Mouse (Mus musculus) intestine, postnatal 0 days (tissue): ENCODE measurements at regions not wholly inside any gene's neighbourhood (a gene's known extent, or its start where the extent isn't known, plus 50 kb on each side); places are given as distances from the start of the nearest gene placed in this dataset.

Experiments
- ATAC-seq: fragments of 200-750 bp; cut with Nextera tagmentation; 2 replicates; pipeline ENCODE4 v1.8.0; 2017; ENCODE audit warnings: mild to moderate bottlenecking, moderate TSS enrichment, moderate library complexity
- H3K27ac ChIP-seq: fragments of 300-500 bp; sonication (generic); 2 replicates; pipeline ENCODE4 v1.5.1; 2014; ENCODE audit warnings: mild to moderate bottlenecking, low read depth, low read length, moderate library complexity
- H3K27me3 ChIP-seq: fragments of 300-500 bp; sonication (generic); replicated peaks from 2 replicates; pipeline ENCODE4 v1.6.1; 2014; ENCODE audit warnings: low read length, mixed read lengths; ENCODE audit not compliant: control insufficient read depth, insufficient read depth
- H3K36me3 ChIP-seq: fragments of 300-500 bp; sonication (generic); 2 replicates; pipeline ENCODE4 v1.6.1; 2014; ENCODE audit warnings: mild to moderate bottlenecking, moderate library complexity; ENCODE audit not compliant: control insufficient read depth, insufficient read depth
- H3K4me1 ChIP-seq: fragments of 300-500 bp; sonication (generic); replicated peaks from 2 replicates; pipeline ENCODE4 v1.6.1; 2014; ENCODE audit warnings: antibody characterized with exemption, low read length, mixed read lengths; ENCODE audit not compliant: control insufficient read depth, insufficient read depth
- H3K4me2 ChIP-seq: fragments of 300-500 bp; sonication (generic); replicated peaks from 2 replicates; pipeline ENCODE4 v1.6.1; 2014; ENCODE audit warnings: low read depth, mild to moderate bottlenecking, moderate library complexity
- H3K4me3 ChIP-seq: fragments of 300-500 bp; sonication (generic); 2 replicates; pipeline ENCODE4 v1.5.1; 2014; ENCODE audit warnings: low read depth, low read length
- H3K9ac ChIP-seq: fragments of 300-500 bp; sonication (generic); 2 replicates; pipeline ENCODE4 v1.6.1; 2014; ENCODE audit warnings: mild to moderate bottlenecking, low read depth, low read length
- H3K9me3 ChIP-seq: fragments of 300-500 bp; sonication (generic); 2 replicates; pipeline ENCODE4 v1.6.1; 2016; ENCODE audit warnings: mixed run types; ENCODE audit not compliant: control insufficient read depth
- CTCF ChIP-seq: sonication (generic); IDR thresholded peaks from 2 replicates; pipeline ENCODE4 v1.5.1; 2016; ENCODE audit warnings: low read depth, mild to moderate bottlenecking, control low read depth, antibody characterized with exemption, moderate library complexity
- WGBS: fragments of 180-500 bp; shearing (Covaris S2); extraction: QIAGEN DNeasy Blood & Tissue Kit; methylation state at CpG from one replicate; pipeline ENCODE4 v1.1.7; 2014; 5-methylcytosine and 5-hydroxymethylcytosine counted together

- peak overlapping the region; percentile 21; the same call in 1 of the 2 replicates for H3K27ac ChIP-seq
- TF ChIP-seq CTCF, result no peak
- 26% methylated on average over 20 of the region's 20 CpGs for WGBS
- no peaks in the 10 kb centered on the region for H3K27me3 ChIP-seq
- H3K4me1 ChIP-seq, result peaks cover 14% of the 10 kb centered on the region
- no peaks in the 10 kb centered on the region for H3K9me3 ChIP-seq
- no peak overlapping the region for H3K9ac ChIP-seq
- 0 out of 2 replicates have a peak overlapping the region, but pooled peaks have one; percentile 9 for H3K4me2 ChIP-seq
- no peaks in the 10 kb centered on the region for H3K36me3 ChIP-seq
- H3K4me3 ChIP-seq, result no peak overlapping the region
- 0 out of 2 replicates have a peak, but pooled peaks have one; percentile 12 for ATAC-seq
Measured at GRCm38 (mm10) chr17:31746198-31747111, 68.8 kb downstream of the Cryaa start.

- Histone ChIP-seq H3K4me2 (peak overlapping the region; percentile 9; the same call in 1 of the 2 replicates), H3K27ac (peak overlapping the region; percentile 70)
- WGBS, result 38% methylated on average over 2 of the region's 2 CpGs
Measured at GRCm38 (mm10) chr17:31747563-31747962, 70.0 kb downstream of the Cryaa start.

GRCm38 (mm10) chr17:31748158-31748557 lies 70.6 kb downstream of the Cryaa start:
- Histone ChIP-seq H3K36me3 (no peaks in the 10 kb centered on the region), H3K4me3 (no peak overlapping the region), H3K4me1 (peaks cover 14% of the 10 kb centered on the region), H3K9ac (no peak overlapping the region), H3K27ac (peak overlapping the region; percentile 70), H3K9me3 (no peaks in the 10 kb centered on the region), H3K27me3 (no peaks in the 10 kb centered on the region), H3K4me2 (no peak overlapping the region; the same call in 1 of the 2 replicates)
- peak; percentile 25; the same call in 1 of the 2 replicates for ATAC-seq
- no peak for TF ChIP-seq CTCF
- 60% methylated on average over 2 of the region's 2 CpGs for WGBS

More at GRCm38 (mm10) chr17:31747563-31747962, 70.0 kb downstream of the Cryaa start:
- H3K4me3 ChIP-seq, result no peak overlapping the region
- H3K9ac ChIP-seq, result no peak overlapping the region
- H3K27me3 ChIP-seq, result no peaks in the 10 kb centered on the region
- ATAC-seq, result peak; percentile 91
- peaks cover 14% of the 10 kb centered on the region for H3K4me1 ChIP-seq
- no peak for TF ChIP-seq CTCF
- H3K9me3 ChIP-seq, result no peaks in the 10 kb centered on the region
- H3K36me3 ChIP-seq, result no peaks in the 10 kb centered on the region

- ATAC-seq, result no peak
- no peak overlapping the region for H3K4me3 ChIP-seq
- TF ChIP-seq CTCF, result no peak
- H3K27me3 ChIP-seq, result no peaks in the 10 kb centered on the region
- H3K36me3 ChIP-seq, result no peaks in the 10 kb centered on the region
- no peak overlapping the region for H3K4me2 ChIP-seq
- WGBS, result 45% methylated on average over 6 of the region's 6 CpGs
- peaks cover 14% of the 10 kb centered on the region for H3K4me1 ChIP-seq
- H3K9me3 ChIP-seq, result no peaks in the 10 kb centered on the region
- no peak overlapping the region for H3K27ac ChIP-seq
- no peak overlapping the region for H3K9ac ChIP-seq
Measured at GRCm38 (mm10) chr17:31748971-31749370, 71.4 kb downstream of the Cryaa start.

GRCm38 (mm10) chr17:31751262-31751661 lies 73.7 kb downstream of the Cryaa start:
- no peaks in the 10 kb centered on the region for H3K36me3 ChIP-seq
- no peak overlapping the region for H3K9ac ChIP-seq
- no peak overlapping the region for H3K4me2 ChIP-seq
- WGBS, result 65% methylated on average over 2 of the region's 2 CpGs
- H3K27me3 ChIP-seq, result no peaks in the 10 kb centered on the region
- no peak overlapping the region for H3K27ac ChIP-seq
- TF ChIP-seq CTCF, result peak; percentile 63
- H3K9me3 ChIP-seq, result no peaks in the 10 kb centered on the region
- peaks cover 14% of the 10 kb centered on the region for H3K4me1 ChIP-seq
- H3K4me3 ChIP-seq, result no peak overlapping the region
- no peak for ATAC-seq

- WGBS, result 63% methylated on average over 9 of the region's 9 CpGs
- no peak overlapping the region for H3K4me2 ChIP-seq
Measured at GRCm38 (mm10) chr17:31753113-31753858, 75.7 kb downstream of the Cryaa start.

More at GRCm38 (mm10) chr17:31753113-31753858, 75.7 kb downstream of the Cryaa start:
- Histone ChIP-seq H3K36me3 (no peaks in the 10 kb centered on the region), H3K4me3 (no peak overlapping the region), H3K9ac (no peak overlapping the region), H3K27me3 (no peaks in the 10 kb centered on the region), H3K27ac (no peak overlapping the region), H3K4me1 (peaks cover 4% of the 10 kb centered on the region), H3K9me3 (no peaks in the 10 kb centered on the region)
- ATAC-seq, result peak; percentile 62
- TF ChIP-seq CTCF, result no peak
